Mouse (Mus musculus): Measurements from ENCODE around the gene Abhd16a. TPM values are rescaled to one million over a fixed set of nuclear protein-coding genes. Genes with fewer than 3 reads are reported as not detected.

Gene Abhd16a
- polyA plus RNA-seq, 1 experiment: 64.7 TPM

DNA sequence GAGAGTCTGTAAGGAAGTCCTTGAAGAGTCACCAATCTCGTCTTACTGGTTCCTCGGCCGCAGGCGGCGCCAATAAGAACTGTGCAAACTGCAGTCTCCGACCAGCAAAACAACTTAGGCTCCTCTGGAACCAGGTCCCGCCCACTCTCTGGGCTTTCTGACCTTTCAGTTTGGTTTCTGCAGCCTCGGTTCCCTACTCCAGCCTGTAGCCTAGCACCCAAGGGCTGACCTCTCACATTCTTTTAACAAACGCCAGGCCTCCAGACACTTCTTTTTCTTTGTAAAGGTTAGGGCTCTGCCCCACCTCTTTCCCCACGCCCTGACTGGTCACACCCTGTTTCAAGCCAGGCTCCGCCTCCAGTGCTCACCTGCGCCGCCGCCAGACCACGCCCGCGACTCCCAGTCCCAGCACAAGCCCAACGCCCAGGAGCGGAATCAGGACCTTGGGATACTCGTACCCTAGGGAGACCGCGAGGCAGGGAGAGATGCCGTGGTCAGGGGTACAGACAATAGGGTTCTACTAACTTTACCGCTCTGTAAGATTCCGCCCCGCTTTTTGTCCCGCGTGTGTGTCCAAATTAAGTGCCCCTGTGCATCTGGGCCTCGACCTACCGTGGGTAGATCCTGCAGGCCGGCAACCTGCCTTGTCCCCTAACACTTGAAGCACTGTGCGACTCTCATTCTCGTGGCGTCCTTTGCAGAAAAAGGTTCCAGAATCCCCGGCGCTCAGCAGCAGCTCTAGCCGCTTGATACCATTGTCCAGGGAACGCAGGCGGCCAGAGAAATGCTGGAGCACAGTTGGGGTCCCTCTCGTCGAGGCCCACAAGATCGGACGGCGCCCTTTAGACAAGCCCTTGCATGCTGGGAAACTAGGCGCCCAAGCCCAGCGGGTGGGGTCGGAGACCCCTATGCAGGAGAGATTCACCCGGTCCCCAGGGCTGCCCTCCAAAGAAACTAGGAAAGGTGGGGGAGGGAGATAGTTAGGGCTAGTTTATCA is 23.8 kb upstream of the Abhd16a start, which contains the start of gene Ly6g6c:
Gene Ly6g6c (plus strand): TSS at position 438 of the 997 bp plus-strand sequence.
- no peak for TF ChIP-seq MYOD1 (IDR thresholded peaks at IDR 0.05; ENCODE audit: control insufficient read depth in 1 of 3, insufficient read length in 2 of 3, low read depth in 2 of 3)
- TF ChIP-seq MYOG (IDR thresholded peaks at IDR 0.05; ENCODE audit: control insufficient read depth in 1 of 3, insufficient read depth in 1 of 3, insufficient read length in 2 of 3, low read depth in 2 of 3): no peak
- TF ChIP-seq MAX (IDR thresholded peaks at IDR 0.05; ENCODE audit: low read depth): no peak
- no peak for TF ChIP-seq TCF12 (IDR thresholded peaks at IDR 0.05; ENCODE audit: insufficient read depth, poor library complexity, severe bottlenecking)
- TF ChIP-seq SRF (IDR thresholded peaks at IDR 0.05; ENCODE audit: control insufficient read depth, insufficient read length, low read depth): no peak
- no peak for TF ChIP-seq USF1 (IDR thresholded peaks at IDR 0.05; ENCODE audit: low read depth)
- TF ChIP-seq REST (IDR thresholded peaks at IDR 0.05; ENCODE audit: insufficient read depth, insufficient read length): no peak
- peaks cover 2% of the 10 kb centered on the region for H3K79me2 ChIP-seq (ENCODE audit: control insufficient read depth, insufficient read depth)
- no peaks in the 10 kb centered on the region for H3K36me3 ChIP-seq (ENCODE audit: control insufficient read depth, insufficient read depth)
- H3ac ChIP-seq (ENCODE audit: control insufficient read depth, insufficient read length): no peak within 1 kb of the TSS
- no peak within 1 kb of the TSS for H3K4me3 ChIP-seq
- no peak within 1 kb of the TSS for H3K4me2 ChIP-seq (ENCODE audit: low read depth)
- no peaks in the 10 kb centered on the region for H3K27me3 ChIP-seq (ENCODE audit: control insufficient read depth, insufficient read depth, insufficient read length)

DNA sequence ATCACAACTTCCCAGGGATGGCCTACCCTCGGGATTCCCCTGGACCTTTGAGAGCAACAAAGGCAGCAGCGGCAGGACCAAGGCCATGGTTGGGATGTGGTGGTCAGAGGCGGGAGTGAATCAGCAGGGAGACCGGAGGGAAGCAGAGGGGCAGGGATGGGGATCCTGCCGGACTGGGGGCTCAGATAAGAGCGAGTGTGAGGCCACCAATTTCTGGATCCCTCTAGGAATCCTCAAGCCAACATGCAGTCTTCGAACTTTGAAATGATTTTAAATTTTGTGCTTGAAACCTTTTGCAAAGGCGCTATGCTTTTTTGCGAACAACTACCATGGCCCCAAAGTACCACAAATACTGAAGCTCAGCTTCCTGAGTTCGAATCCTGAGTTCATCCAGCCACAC is 23.0 kb upstream of the Abhd16a start, which contains the start of gene Mpig6b:
Gene Mpig6b (minus strand): TSS at position 101 of the 400 bp plus-strand sequence.
- no peaks in the 10 kb centered on the region for H3K27me3 ChIP-seq (ENCODE audit: control insufficient read depth, insufficient read depth, insufficient read length)
- TF ChIP-seq SRF (IDR thresholded peaks at IDR 0.05; ENCODE audit: control insufficient read depth, insufficient read length, low read depth): no peak
- TF ChIP-seq POLR2AphosphoS2 (IDR thresholded peaks at IDR 0.05; ENCODE audit: insufficient read length, low read depth): no peak
- TF ChIP-seq E2F4 (IDR thresholded peaks at IDR 0.05; ENCODE audit: insufficient read depth): no peak
- no peak for TF ChIP-seq MYOG (IDR thresholded peaks at IDR 0.05; ENCODE audit: control insufficient read depth in 1 of 3, insufficient read depth in 1 of 3, insufficient read length in 2 of 3, low read depth in 2 of 3)
- H3K4me3 ChIP-seq: no peak within 1 kb of the TSS

DNA sequence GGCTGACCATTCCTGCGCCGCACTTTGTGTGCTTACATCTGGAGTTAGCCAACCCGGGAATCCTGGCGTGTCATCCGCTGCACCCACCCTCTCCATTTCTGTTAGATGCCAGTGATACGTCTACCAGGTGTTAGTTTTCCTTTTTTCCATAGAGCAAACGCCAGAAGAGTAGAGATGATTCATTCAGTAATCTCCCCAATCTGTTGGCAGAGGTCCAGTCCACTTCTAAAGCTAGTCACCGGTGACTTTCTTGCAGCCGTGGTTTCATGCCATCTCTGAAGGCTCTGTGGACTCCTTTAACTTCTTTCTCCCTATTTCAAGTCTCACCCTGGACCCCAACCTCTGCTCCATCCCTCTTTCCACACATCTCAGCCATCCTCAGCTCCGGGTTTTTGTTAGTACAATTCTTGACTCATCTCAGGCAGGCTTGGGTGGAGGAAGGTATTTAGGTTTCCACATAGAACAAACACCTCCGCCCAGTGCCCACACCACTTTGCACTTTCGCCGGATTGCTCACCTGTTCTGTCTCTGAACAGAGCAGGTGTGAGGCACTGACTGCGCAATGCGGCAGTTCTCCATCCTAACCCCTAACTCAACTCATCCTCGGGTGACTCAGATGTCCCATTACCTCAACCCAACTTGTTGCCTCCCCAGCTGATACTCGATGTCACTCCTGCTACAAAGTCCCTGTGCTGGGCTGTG is 20.7 kb upstream of the Abhd16a start:
- Histone ChIP-seq H3K79me2 (ENCODE audit: control insufficient read depth, insufficient read depth) (no peaks in the 10 kb centered on the region), H3ac (ENCODE audit: control insufficient read depth, insufficient read length) (no peak overlapping the region), H3K4me2 (ENCODE audit: low read depth) (no peak overlapping the region), H3K27me3 (ENCODE audit: control insufficient read depth, insufficient read depth, insufficient read length) (no peaks in the 10 kb centered on the region), H3K36me3 (ENCODE audit: control insufficient read depth, insufficient read depth) (no peaks in the 10 kb centered on the region), H3K4me3 (no peak overlapping the region)
- TF ChIP-seq MAX (IDR thresholded peaks at IDR 0.05; ENCODE audit: low read depth) (no peak), SRF (IDR thresholded peaks at IDR 0.05; ENCODE audit: control insufficient read depth, insufficient read length, low read depth) (no peak), USF1 (IDR thresholded peaks at IDR 0.05; ENCODE audit: low read depth) (no peak), MYOG (IDR thresholded peaks at IDR 0.05; ENCODE audit: control insufficient read depth in 1 of 3, insufficient read depth in 1 of 3, insufficient read length in 2 of 3, low read depth in 2 of 3) (no peak), E2F4 (IDR thresholded peaks at IDR 0.05; ENCODE audit: insufficient read depth) (no peak), MYOD1 (IDR thresholded peaks at IDR 0.05; ENCODE audit: control insufficient read depth in 1 of 3, insufficient read length in 2 of 3, low read depth in 2 of 3) (no peak), CEBPB (IDR thresholded peaks at IDR 0.05; ENCODE audit: insufficient read depth, poor library complexity, severe bottlenecking) (no peak), TCF3 (IDR thresholded peaks at IDR 0.05; ENCODE audit: insufficient read length, low read depth) (no peak), TCF12 (IDR thresholded peaks at IDR 0.05; ENCODE audit: insufficient read depth, poor library complexity, severe bottlenecking) (no peak), REST (IDR thresholded peaks at IDR 0.05; ENCODE audit: insufficient read depth, insufficient read length) (no peak)

More for the DNA sequence above, 23.0 kb upstream of the Abhd16a start, which contains the start of gene Mpig6b:
- Histone ChIP-seq H3K36me3 (ENCODE audit: control insufficient read depth, insufficient read depth) (no peaks in the 10 kb centered on the region), H3ac (ENCODE audit: control insufficient read depth, insufficient read length) (no peak within 1 kb of the TSS), H3K79me2 (ENCODE audit: control insufficient read depth, insufficient read depth) (no peaks in the 10 kb centered on the region), H3K4me2 (ENCODE audit: low read depth) (no peak within 1 kb of the TSS)

DNA sequence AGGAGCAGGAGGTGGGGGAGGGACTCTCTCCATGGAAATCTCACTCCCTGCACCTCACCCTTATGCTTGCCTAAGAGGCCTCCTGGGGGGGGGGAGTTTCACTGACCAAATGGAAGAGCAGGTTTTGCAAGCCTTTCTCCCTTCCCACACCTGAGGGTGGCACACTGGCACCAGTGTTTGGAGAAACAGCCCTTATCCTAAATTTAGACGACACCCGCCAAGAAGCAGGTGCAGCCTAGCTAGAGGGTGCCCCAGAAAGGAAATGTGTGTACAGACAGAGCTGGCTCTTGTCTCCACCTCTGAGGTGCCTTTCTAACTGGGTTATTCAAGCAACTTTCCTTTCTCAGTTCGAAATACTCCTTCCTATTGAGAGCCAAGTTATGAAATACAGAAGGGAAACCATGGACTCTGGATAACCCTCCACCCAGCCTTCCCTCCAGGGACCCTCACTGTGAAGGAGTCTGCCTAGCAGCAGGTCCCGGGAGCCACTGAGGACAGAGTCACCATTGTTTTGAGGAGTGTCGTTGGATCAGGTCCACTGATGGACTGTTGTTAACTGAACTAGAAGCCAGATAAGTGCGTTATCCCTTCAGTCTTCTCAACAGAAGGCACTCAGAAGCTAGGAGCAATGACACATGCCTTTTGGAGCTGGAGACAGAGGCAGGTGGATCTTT is 18.4 kb upstream of the Abhd16a start:
- no peaks in the 10 kb centered on the region for H3K27me3 ChIP-seq (ENCODE audit: control insufficient read depth, insufficient read depth, insufficient read length)
- H3K4me2 ChIP-seq (ENCODE audit: low read depth): no peak overlapping the region
- H3K36me3 ChIP-seq (ENCODE audit: control insufficient read depth, insufficient read depth): no peaks in the 10 kb centered on the region
- no peak for TF ChIP-seq USF1 (IDR thresholded peaks at IDR 0.05; ENCODE audit: low read depth)
- no peak for TF ChIP-seq POLR2AphosphoS2 (IDR thresholded peaks at IDR 0.05; ENCODE audit: insufficient read length, low read depth)
- TF ChIP-seq MAX (IDR thresholded peaks at IDR 0.05; ENCODE audit: low read depth): no peak
- no peak for TF ChIP-seq MYOG (IDR thresholded peaks at IDR 0.05; ENCODE audit: control insufficient read depth in 1 of 3, insufficient read depth in 1 of 3, insufficient read length in 2 of 3, low read depth in 2 of 3)
- TF ChIP-seq REST (IDR thresholded peaks at IDR 0.05; ENCODE audit: insufficient read depth, insufficient read length): no peak
- no peak for TF ChIP-seq TCF12 (IDR thresholded peaks at IDR 0.05; ENCODE audit: insufficient read depth, poor library complexity, severe bottlenecking)
- TF ChIP-seq MYOD1 (IDR thresholded peaks at IDR 0.05; ENCODE audit: control insufficient read depth in 1 of 3, insufficient read length in 2 of 3, low read depth in 2 of 3): no peak
- TF ChIP-seq CEBPB (IDR thresholded peaks at IDR 0.05; ENCODE audit: insufficient read depth, poor library complexity, severe bottlenecking): no peak
- no peak for TF ChIP-seq TCF3 (IDR thresholded peaks at IDR 0.05; ENCODE audit: insufficient read length, low read depth)
- no peak for TF ChIP-seq SRF (IDR thresholded peaks at IDR 0.05; ENCODE audit: control insufficient read depth, insufficient read length, low read depth)
- no peak for TF ChIP-seq POLR2A (IDR thresholded peaks at IDR 0.05; ENCODE audit: insufficient read length, low read depth)
- TF ChIP-seq E2F4 (IDR thresholded peaks at IDR 0.05; ENCODE audit: insufficient read depth): no peak
- no peak overlapping the region for H3ac ChIP-seq (ENCODE audit: control insufficient read depth, insufficient read length)
- no peak overlapping the region for H3K4me3 ChIP-seq
- H3K79me2 ChIP-seq (ENCODE audit: control insufficient read depth, insufficient read depth): no peaks in the 10 kb centered on the region
